Mouse (Mus musculus) G1E-ER4 (cell line): ENCODE results near the gene Hcn3. TPM values are rescaled to one million over a fixed set of nuclear protein-coding genes. Genes with fewer than 3 reads are reported as not detected.

Experiments
- GATA1 ChIP-seq: IDR thresholded peaks from one replicate; pipeline ENCODE4 v1.8.0; 2012; ENCODE audit warnings: low read length, inconsistent platforms
- polyA plus RNA-seq: library from polyadenylated mRNA; stranded (reverse); fragments of >175 nt; gene quantifications from 2 replicates; pipeline ENCODE4 v1.2.3, GENCODE M21; 2012

The Hcn3 gene
- polyA plus RNA-seq, 1 experiment = 0.91 TPM

DNA sequence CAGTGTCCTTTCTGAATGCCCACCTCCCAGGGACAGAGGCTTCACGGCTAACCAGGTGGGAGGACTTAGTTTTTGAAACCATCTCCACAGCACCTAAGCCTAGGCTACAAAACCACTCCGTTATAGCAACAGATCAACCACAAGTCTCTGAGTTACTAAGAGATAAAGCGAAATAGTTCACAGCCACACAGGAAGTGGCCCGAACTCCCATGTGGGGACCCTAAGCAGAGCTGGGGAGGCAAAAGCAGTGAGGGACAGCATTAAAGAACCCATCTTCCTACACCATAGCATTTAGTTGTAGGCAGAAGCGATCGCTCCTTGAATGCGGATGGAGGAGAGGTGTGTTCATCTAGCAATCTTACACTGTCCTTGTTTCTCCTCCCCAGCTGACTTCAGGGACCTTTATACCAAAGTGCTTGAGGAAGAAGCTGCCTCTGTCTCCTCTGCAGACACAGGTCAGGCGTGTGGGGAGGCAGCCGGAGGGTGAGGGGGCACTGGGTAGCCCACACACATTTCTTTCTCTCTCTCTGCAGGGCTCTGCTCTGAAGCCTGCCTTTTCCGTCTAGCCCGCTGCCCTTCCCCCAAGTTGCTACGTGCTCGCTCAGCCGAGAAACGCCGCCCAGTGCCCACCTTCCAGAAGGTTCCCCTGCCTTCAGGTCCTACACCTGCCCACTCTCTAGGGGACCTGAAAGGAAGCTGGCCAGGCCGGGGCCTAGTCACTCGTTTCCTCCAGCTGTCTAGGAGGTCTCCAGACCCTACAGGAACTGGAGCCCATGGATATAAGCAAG, 27.9 kb upstream of the Hcn3 start:
- no peak for TF ChIP-seq GATA1

DNA sequence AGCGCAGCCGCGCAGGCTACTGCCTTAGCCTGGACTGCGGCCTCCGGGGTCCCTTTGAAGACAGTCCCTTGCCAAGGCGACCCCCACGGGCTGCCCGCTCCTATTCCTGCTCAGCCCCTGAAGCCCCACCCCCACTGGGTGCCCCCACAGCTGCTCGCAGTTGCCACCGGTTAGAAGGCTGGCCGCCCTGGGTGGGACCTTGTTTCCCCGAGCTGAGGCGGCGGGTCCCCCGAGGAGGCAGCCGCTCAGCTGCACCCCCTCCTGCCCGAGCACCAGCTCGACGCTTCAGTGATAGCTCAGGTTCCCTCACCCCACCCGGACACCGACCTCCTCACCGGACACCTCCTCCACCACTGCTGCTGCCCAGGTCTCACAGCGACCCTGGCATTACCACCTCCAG, 27.2 kb upstream of the Hcn3 start:
- no peak for TF ChIP-seq GATA1

DNA sequence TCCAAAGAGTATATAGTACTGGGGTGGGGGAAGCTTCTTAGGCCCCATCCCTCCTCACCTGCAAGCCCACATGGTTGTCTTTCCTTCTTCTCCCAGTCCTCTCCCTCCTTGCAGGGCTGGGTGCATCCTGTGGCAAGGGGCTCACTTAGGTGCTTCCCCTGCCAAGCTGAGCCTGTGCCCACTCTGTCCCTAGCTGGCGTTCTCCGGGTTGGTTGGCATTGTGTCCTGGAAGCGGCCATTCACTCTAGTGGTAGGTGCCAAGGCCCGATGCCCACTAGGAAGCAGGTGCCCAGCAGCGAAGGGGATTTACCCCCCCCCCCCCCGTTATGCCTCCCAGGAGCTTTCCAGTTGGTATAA, 23.9 kb upstream of the Hcn3 start:
- TF ChIP-seq GATA1 = no peak

DNA sequence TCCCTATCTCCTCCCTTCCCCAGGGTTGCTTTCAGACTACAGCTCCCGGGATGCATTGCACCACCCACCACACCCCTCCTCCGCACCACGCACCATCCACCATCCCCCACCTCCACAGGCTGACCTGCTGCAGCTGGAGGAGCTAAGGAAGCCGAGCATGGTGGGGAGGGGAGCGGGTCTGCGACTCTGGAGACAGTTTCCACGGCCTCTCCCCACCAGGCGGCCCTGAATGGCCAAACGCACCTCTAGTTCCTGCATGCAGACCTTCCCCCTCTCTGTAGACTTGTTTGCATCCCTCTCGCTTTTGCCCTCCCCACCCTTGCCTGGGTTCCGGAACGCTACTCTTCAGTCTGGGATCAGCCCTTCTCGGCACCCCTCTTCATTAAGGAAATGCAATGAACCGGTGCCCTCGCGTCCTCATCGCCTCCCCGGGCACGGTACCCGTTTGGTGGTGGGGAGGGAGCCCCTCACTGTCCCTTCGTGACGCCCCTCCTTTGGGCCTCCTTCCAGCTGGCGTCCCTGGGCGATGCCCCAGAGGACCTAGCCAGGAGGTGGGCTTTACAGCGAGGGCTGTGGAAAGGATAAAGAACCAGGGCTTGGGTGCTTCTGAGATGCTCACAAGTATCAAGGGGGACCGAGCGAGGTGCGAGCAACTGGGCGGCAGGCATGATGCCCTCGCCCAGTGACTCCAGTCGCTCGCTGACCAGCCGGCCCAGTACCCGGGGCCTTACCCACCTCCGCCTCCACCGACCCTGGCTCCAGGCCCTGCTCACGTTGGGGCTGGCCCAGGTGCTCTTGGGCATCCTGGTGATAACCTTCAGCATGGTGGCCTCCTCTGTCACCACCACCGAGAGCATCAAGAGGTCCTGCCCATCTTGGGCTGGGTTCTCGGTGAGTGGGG, 23.3 kb upstream of the Hcn3 start, which contains the start of gene Fam189b:
Gene Fam189b (plus strand): TSS at position 86 of the 901 bp plus-strand sequence.
- no peak for TF ChIP-seq GATA1

DNA sequence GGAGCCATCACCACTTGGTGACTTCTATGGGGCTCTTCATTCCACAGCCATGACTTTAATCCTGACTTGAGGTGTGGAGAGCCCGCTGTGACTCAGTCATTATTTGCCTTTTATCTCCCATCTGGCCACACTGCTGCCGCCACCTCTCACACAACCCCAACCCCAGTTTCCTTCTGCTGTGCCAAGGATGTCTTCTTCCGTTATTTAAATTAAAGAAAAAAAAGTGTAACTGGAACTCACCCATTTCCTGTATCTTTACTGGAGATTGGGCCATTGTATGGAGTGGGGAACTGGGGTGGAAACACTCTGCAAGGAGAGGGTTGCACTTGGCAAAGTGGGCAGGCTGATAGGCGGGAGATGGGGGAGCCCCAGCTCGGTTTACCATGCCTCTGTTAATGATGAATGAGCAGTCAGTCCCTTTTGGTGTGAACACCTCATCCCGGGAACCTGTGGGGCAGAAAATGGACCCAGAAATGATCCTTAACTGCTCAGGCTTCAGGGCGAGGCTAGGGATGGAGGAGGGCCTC, 22.6 kb upstream of the Hcn3 start:
- TF ChIP-seq GATA1 = no peak

DNA sequence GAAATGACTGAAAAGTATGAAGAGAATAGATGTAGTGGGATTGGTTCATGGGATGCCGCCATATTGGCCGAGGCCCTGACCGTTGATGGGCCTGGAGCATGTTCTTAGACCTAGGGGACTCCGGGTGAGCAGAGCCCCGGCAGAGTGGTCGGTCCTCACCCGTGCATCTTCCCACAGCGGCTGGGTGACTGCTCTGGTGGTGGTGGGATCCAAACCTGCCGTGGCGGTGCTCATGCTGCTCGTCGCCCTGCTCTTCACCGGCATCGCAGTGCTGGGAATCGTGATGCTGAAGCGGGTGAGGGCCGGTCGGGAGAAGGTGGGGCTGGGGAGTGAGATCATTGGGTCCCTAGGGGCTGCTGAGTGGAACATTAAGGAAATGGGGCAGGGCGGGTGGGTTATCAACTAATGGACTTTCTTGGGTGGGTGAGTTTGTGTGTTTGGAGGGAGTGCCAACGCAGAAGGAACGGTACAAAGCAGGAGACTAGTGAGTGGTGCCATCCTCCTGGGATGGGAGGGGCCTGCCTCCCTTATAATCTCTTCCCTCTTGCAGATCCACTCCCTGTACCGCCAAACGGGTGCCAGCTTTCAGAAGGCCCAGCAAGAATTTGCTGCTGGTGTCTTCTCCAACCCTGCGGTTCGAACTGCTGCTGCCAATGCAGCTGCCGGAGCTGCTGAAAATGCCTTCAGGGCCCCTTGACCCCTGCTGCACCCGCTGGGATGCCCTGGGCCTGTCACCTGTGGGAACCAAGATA, 21.9 kb upstream of the Hcn3 start:
- TF ChIP-seq GATA1 = no peak

DNA sequence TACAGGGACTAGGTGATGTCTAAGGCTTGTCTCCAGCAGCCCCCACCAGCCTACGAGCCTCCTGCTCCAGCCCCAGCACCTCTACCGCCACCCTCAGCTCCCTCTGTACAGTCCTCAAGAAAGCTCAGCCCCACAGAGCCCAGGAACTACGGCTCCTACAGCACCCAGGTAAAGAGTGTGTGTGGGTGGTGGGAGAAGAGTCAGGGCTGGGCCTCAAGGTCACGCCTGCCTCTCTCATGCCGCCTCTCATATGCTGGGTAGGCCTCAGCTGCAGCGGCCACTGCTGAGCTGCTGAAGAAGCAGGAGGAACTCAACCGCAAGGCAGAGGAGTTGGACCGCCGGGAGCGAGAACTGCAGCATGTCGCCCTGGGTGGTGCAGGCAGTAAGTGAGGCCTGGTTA, 19.1 kb upstream of the Hcn3 start:
- no peak for TF ChIP-seq GATA1

DNA sequence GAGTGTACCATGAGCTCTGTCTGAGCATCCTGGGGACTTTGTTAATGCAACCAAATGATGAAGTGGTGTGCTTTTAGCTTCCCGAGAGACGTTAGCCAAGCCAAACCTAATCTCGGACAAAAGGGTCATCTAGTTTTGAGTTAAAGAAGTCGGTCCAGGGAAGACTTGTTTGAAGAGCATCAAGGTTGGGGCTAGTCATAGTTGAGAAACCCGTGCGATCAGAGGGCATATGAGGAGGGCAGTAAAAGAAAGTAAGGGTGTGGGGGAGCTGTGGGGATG, 18.1 kb upstream of the Hcn3 start:
- TF ChIP-seq GATA1 = no peak

DNA sequence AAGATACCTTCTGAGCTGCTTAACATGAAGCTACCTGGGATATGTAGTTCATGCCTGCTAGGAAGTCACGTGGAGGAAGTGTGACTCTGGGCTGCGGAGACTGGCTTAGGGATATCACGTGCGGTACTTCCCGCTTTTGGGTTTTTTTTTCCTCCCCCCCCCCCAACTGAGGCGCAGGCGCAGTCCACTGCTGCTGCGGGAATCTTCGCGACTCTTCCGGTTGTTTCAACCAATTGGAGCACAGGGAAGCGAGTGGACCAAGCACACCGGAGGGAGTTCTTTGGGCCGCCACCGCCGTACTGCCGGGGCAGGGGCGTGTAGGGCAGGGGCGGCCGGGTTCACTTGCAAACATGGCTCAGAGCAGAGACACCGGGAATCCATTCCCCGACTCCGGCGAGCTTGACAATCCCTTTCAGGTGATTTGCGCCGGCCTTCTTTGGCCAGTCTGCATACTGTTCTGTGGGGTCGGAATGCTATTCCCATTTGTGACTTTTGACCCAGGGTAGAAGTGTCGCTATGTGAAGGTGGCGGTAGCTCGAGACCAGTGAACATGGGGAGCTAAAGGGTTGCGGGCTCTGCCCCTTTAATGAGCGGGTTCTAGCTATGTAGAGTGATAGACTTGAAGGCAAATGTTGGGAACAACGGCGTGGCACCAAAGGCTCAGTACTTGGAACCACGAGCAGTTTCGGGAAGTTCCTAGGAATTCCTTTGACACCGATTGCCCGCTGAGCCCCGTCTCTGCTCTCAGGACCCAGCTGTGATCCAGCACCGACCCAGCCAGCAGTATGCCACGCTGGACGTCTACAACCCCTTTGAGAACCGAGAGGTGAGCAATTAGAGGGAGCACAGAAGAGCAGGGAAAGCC, 17.5 kb upstream of the Hcn3 start, which contains the start of gene Scamp3:
Gene Scamp3 (plus strand): TSS at position 232 of the 865 bp plus-strand sequence.
- TF ChIP-seq GATA1 = no peak

DNA sequence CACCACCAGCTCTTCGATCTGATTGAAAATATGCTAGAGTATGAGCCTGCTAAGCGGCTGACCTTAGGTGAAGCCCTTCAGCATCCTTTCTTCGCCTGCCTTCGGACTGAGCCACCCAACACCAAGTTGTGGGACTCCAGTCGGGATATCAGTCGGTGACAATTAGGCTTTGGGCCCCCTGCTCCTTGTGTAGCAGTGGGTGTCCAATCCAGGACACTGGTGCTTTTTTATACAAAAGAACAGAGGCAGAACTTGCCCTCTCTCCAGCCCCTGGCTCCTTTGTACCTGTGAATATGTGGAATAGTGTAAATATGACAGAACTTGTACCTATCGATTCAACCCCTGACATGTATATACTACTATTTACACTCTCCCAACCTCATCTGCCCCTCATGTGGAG, 16.4 kb upstream of the Hcn3 start:
- no peak for TF ChIP-seq GATA1

DNA sequence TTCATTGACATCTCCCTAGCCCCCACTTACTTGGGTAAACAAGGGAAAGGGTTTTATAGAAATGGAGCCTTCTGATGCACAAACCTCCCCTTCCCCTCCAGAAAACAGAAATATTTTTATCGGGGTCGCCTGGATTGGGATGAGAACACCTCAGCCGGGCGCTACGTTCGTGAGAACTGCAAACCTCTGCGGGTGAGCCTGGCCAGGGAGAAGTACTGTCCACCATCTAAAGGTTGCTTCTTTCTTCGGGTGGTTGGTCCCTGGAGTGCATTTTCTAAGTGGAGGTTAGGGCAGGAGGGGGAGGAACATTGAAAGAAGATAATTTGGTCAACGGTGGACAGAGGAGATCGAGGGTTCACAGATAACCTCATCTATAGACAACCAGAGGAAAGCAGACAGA, 15.5 kb upstream of the Hcn3 start:
- TF ChIP-seq GATA1 = no peak

DNA sequence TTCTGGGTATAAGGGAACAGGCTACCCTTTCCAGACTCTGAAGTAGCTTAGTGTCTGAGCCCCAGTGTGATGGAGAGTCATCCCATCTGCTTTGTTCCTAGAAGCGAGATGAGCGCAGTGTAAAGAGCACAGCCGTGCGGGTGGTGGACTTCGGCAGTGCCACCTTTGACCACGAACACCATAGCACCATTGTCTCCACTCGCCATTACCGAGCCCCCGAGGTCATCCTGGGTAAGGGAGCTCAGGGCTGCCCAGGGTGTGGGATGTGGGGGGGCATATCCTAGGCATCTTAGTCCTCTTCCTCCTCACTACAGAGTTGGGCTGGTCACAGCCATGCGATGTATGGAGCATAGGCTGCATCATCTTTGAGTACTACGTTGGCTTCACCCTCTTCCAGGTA, 14.8 kb upstream of the Hcn3 start:
- no peak for TF ChIP-seq GATA1

DNA sequence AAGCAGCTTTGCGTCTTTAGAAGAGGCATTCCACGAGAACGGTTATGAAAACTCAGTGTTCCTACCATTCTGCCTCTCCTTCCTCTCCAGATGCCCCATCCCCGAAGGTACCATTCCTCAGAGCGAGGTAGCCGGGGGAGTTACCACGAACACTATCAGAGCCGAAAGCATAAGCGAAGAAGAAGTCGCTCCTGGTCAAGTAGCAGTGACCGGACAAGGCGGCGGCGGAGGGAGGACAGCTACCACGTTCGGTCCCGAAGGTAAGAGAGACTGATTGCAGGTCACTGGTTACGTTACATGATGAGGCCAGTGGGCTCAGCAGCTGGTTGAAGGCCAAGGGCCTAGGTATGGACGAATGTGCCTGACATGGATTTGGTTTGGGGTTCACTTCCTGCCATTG, 6.9 kb upstream of the Hcn3 start:
- no peak for TF ChIP-seq GATA1

DNA sequence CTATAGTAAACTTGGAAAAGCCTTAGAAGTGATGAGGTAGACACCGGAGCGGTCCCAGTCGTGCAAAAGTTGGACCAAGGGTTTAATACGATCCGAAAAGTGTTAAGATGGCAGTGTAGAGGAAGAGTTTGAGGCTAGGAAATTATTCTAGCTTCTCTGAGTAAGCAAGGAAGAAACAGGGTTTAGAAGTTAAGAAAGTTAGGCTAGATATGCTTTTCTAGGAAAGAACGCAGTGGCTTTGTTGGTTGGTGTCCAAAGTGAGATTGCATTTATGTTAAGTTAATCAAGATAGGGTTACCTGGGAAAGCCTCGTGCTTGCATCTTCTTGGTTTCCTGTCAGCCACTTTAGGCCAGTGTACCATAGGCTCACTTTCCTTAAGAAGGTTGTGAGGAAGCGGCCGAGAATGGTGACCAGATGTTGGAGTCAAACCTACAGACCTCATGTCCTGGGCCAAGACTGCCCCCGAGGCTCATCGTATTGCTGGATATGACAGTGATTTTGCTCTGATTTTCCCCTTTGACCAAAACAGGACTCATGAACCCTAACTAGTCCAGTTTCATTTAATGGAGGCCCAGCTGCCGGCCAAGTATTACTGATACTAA, 5.4 kb upstream of the Hcn3 start:
- no peak for TF ChIP-seq GATA1
